Mouse (Mus musculus) liver, adult 2 months (tissue): ENCODE data around the gene Vmn1r45. TPM values are rescaled to one million over a fixed set of nuclear protein-coding genes. Genes with fewer than 3 reads are reported as not detected.
"Not testable (repeated sequence)": the region's sequence is repeated elsewhere in the genome, so short reads cannot be mapped to it uniquely, and the experiment has no call there.

Experiments
- DNase-seq: peaks from one replicate; pipeline ENCODE4 v3.0.0-alpha.2; 2011; ENCODE audit warnings: low read depth, low spot score; ENCODE audit errors: extremely low read depth
- H3K27ac ChIP-seq: fragments of 200-500 bp; replicated peaks from 2 replicates; pipeline ENCODE4 v1.5.1; 2012; ENCODE audit warnings: low read depth, mild to moderate bottlenecking, control low read depth, inconsistent platforms, low read length; ENCODE audit not compliant: insufficient read depth
- H3K27me3 ChIP-seq: fragments of 200-500 bp; 2 replicates; pipeline ENCODE4 v1.6.1; 2012; ENCODE audit warnings: mild to moderate bottlenecking, moderate library complexity, low read length, inconsistent platforms; ENCODE audit not compliant: control insufficient read depth, insufficient read depth
- H3K36me3 ChIP-seq: fragments of 200-500 bp; 2 replicates; pipeline ENCODE4 v1.6.1; 2012; ENCODE audit warnings: low read length, inconsistent platforms; ENCODE audit not compliant: control insufficient read depth, insufficient read depth
- H3K4me1 ChIP-seq: fragments of 200-500 bp; 2 replicates; pipeline ENCODE4 v1.6.1; 2011; ENCODE audit warnings: low read length; ENCODE audit not compliant: control insufficient read depth, insufficient read depth
- H3K4me3 ChIP-seq: fragments of 200-500 bp; 2 replicates; pipeline ENCODE4 v1.5.1; 2011; ENCODE audit warnings: low read depth, mild to moderate bottlenecking, control low read depth, low read length, moderate library complexity; ENCODE audit not compliant: insufficient read depth
- H3K79me2 ChIP-seq: fragments of 200-500 bp; 2 replicates; pipeline ENCODE4 v1.6.1; 2012; ENCODE audit warnings: inconsistent platforms, mild to moderate bottlenecking, low read length, moderate library complexity; ENCODE audit not compliant: control insufficient read depth, insufficient read depth
- H3K9ac ChIP-seq: fragments of 200-500 bp; 2 replicates; pipeline ENCODE4 v1.6.1; 2012; ENCODE audit warnings: low read depth, mild to moderate bottlenecking, control low read depth, inconsistent platforms, low read length
- CTCF ChIP-seq: fragments of 200-500 bp; IDR thresholded peaks from 2 replicates; pipeline ENCODE4 v1.5.1; 2011; ENCODE audit warnings: low read depth, low read length, control low read depth
- POLR2A ChIP-seq: fragments of 200-500 bp; IDR thresholded peaks from 2 replicates; pipeline ENCODE4 v1.6.1; 2011; ENCODE audit warnings: low read length, control low read depth; ENCODE audit not compliant: insufficient read depth; ENCODE audit errors: extremely low read depth
- WGBS: fragments of 180-500 bp; shearing (Covaris S2); methylation state at CpG from one replicate; pipeline ENCODE4 v1.1.7; 2018; 5-methylcytosine and 5-hydroxymethylcytosine counted together
- polyA plus RNA-seq: library from polyadenylated mRNA; depleted of rRNA; stranded (reverse); fragments of >200 nt; gene quantifications from 2 replicates; pipeline ENCODE4 v1.2.3, GENCODE M21; 2012; rRNA removed
- total RNA-seq: library from RNA; depleted of rRNA; stranded (reverse); fragments of >200 nt; gene quantifications from 2 replicates; pipeline ENCODE4 v1.2.3, GENCODE M21; 2014; rRNA removed

Vmn1r45 gene
- total RNA-seq (not detected in 2 replicates), polyA plus RNA-seq (not detected in 2 replicates)

DNA sequence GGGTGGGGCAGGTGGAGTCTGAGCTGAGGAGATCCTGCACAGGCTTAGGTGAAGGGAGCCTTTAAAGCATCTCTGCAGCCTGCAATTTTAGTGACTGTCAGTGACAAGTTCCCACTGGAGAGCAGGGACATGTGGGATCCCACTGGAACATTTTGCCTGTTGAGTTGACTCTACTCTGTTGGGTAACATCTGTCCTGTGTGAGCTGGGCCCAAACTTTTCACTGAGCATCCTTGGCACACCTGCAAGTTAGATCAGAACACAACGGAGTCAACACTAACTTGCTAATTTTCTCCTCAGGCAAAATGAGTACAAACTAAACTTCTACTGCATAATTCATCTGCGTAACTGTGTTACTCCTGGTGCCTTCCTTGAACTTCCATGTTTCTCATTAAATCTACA, at the start of gene Vmn1r45:
Vmn1r45 (minus strand) TSS at position 101 of the 400 bp plus-strand sequence.
- H3K79me2 ChIP-seq, H3K9ac ChIP-seq, H3K4me3 ChIP-seq, H3K27ac ChIP-seq, H3K27me3 ChIP-seq, DNase-seq, H3K4me1 ChIP-seq, H3K36me3 ChIP-seq: not testable (repeated sequence)
- 90% methylated on average over 2 of the region's 2 CpGs for WGBS

GRCm38 (mm10) chr6:89985989-89986388, 45.6 kb upstream of the Vmn1r45 start:
- Histone ChIP-seq H3K4me3 (no peak overlapping the region), H3K36me3 (no peaks in the 10 kb centered on the region), H3K27me3 (no peaks in the 10 kb centered on the region), H3K4me1 (no peaks in the 10 kb centered on the region), H3K27ac (no peak overlapping the region), H3K9ac (no peak overlapping the region), H3K79me2 (no peaks in the 10 kb centered on the region)
- 19% methylated on average over 1 of the region's 1 CpGs for WGBS
- TF ChIP-seq CTCF, result no peak
- TF ChIP-seq POLR2A, result no peak
- DNase-seq, result peak; percentile 29

DNA sequence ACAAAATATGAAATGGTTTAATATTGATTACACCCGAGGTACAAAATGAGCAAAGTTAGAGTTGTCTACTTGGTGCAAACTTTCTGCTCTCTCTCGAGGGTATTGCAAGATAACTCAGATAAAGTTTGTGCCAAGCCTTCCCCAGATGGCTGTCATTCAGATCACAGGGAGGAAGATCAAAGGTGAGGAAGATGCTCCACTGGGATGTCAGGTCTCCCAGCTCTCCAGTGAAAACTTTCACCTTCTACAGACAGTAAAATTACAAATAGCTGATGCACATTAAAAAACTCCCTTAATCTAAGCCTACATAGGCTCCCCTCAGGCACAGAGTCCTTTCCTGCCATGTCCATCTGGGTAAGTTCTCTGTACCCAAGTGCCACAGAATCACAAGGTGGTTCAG, 28.6 kb upstream of the Vmn1r45 start, which contains the start of gene Vmn1r46:
Vmn1r46 (plus strand) TSS at position 301 of the 400 bp plus-strand sequence.
- TF ChIP-seq CTCF, result no peak
- no peak for TF ChIP-seq POLR2A
- H3K36me3 ChIP-seq, result no peaks in the 10 kb centered on the region
- H3K27ac ChIP-seq, result no peak within 1 kb of the TSS
- H3K4me3 ChIP-seq, result no peak within 1 kb of the TSS
- WGBS, result 39% methylated on average over 2 of the region's 2 CpGs
- H3K79me2 ChIP-seq, result no peaks in the 10 kb centered on the region
- no peak within 1 kb of the TSS for H3K9ac ChIP-seq
- DNase-seq, result no peak
- no peaks in the 10 kb centered on the region; the same call in 1 of the 2 replicates for H3K27me3 ChIP-seq
- H3K4me1 ChIP-seq, result no peaks in the 10 kb centered on the region

DNA sequence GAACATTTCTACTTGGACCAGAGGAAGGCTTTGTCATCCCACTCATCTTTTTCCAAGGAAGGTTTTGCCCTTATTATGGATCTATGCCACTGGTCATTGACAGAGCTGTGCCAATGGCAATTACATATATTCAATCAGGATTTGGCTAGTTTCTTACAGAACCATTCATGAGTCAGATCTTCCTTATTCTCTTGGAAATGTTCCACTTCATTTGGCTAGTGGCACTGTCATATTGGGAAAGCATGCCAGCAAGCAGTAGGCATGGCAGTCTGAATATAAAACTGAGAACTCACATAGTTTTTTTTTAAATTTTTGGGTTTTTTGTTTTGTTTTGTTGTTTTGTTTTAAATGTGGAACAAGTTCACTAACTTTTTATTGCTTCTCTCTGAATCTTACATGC, 25.9 kb upstream of the Vmn1r45 start:
- H3K27ac ChIP-seq, result no peak overlapping the region
- H3K36me3 ChIP-seq, result no peaks in the 10 kb centered on the region
- DNase-seq, result no peak
- no peak for TF ChIP-seq CTCF
- no peak for TF ChIP-seq POLR2A
- no peak overlapping the region for H3K9ac ChIP-seq
- no peaks in the 10 kb centered on the region for H3K27me3 ChIP-seq
- no peak overlapping the region for H3K4me3 ChIP-seq
- H3K79me2 ChIP-seq, result no peaks in the 10 kb centered on the region
- H3K4me1 ChIP-seq, result no peaks in the 10 kb centered on the region

GRCm38 (mm10) chr6:89953556-89953955, 13.2 kb upstream of the Vmn1r45 start:
- no peak overlapping the region for H3K9ac ChIP-seq
- no peak overlapping the region for H3K27ac ChIP-seq
- WGBS, result 66% methylated on average over 2 of the region's 2 CpGs
- TF ChIP-seq POLR2A, result no peak
- TF ChIP-seq CTCF, result no peak
- H3K27me3 ChIP-seq, result no peaks in the 10 kb centered on the region
- no peak overlapping the region for H3K4me3 ChIP-seq
- H3K79me2 ChIP-seq, result no peaks in the 10 kb centered on the region
- no peaks in the 10 kb centered on the region for H3K36me3 ChIP-seq
- no peaks in the 10 kb centered on the region for H3K4me1 ChIP-seq
- no peak for DNase-seq

- Histone ChIP-seq H3K4me1 (no peaks in the 10 kb centered on the region), H3K36me3 (no peaks in the 10 kb centered on the region), H3K4me3 (no peak overlapping the region), H3K9ac (no peak overlapping the region), H3K27ac (no peak overlapping the region), H3K79me2 (no peaks in the 10 kb centered on the region), H3K27me3 (no peaks in the 10 kb centered on the region)
- no peak for TF ChIP-seq POLR2A
- TF ChIP-seq CTCF, result no peak
- 81% methylated on average over 2 of the region's 2 CpGs for WGBS
- DNase-seq, result no peak
These were observed 528 bp upstream of the Vmn1r45 start for GRCm38 (mm10) chr6:89940926-89941325.
